Mouse (Mus musculus) layer of hippocampus, adult 8-10 months (tissue): ENCODE data around the gene Fgfr2. TPM values are rescaled to one million over a fixed set of nuclear protein-coding genes. Genes with fewer than 3 reads are reported as not detected.
"Not testable (repeated sequence)": the region's sequence is repeated elsewhere in the genome, so short reads cannot be mapped to it uniquely, and the experiment has no call there.

Experiments
- DNase-seq, 2 experiments: peaks; one replicate each; pipeline ENCODE4 v3.0.0; 2022; ENCODE audit warnings: low spot score in 2 of 2
- total RNA-seq, 4 experiments: library from RNA; stranded (reverse); gene quantifications; 2 replicates each; pipeline ENCODE4 v1.2.4; 2022

Fgfr2 gene
- total RNA-seq, 4 experiments from 2014 or later, result 60.7 to 72.9 (median 65.8) TPM

GRCm38 (mm10) chr7:132669999-132670862, 452.9 kb downstream of the Fgfr2 start:
- DNase-seq, result no peak

- DNase-seq, result no peak
These were observed 454.5 kb downstream of the Fgfr2 start for GRCm38 (mm10) chr7:132668604-132669003.

- DNase-seq, result no peak
These were observed 456.6 kb downstream of the Fgfr2 start for GRCm38 (mm10) chr7:132666516-132666915.

- no peak for DNase-seq
These were observed 457.3 kb downstream of the Fgfr2 start for GRCm38 (mm10) chr7:132665664-132666382.

- DNase-seq, result no peak
These were observed 458.3 kb downstream of the Fgfr2 start for GRCm38 (mm10) chr7:132664815-132665214.

GRCm38 (mm10) chr7:132662831-132663230, 460.3 kb downstream of the Fgfr2 start:
- DNase-seq, result not testable (repeated sequence)

GRCm38 (mm10) chr7:132659633-132660032, 463.5 kb downstream of the Fgfr2 start:
- no peak for DNase-seq

- no peak for DNase-seq
These were observed 464.5 kb downstream of the Fgfr2 start for GRCm38 (mm10) chr7:132658688-132659087.

GRCm38 (mm10) chr7:132658058-132658450, 465.1 kb downstream of the Fgfr2 start:
- DNase-seq, result no peak

- DNase-seq, result no peak
These were observed 465.6 kb downstream of the Fgfr2 start for GRCm38 (mm10) chr7:132657371-132658057.

- peak; percentile 83 to 86 for DNase-seq
These were observed 466.6 kb downstream of the Fgfr2 start for GRCm38 (mm10) chr7:132656548-132656947.

GRCm38 (mm10) chr7:132656075-132656474, 467.1 kb downstream of the Fgfr2 start:
- DNase-seq, result peak; percentile 82 to 91

GRCm38 (mm10) chr7:132654412-132654811, 468.7 kb downstream of the Fgfr2 start:
- no peak for DNase-seq

GRCm38 (mm10) chr7:132646514-132646913, 476.6 kb downstream of the Fgfr2 start:
- no peak for DNase-seq

GRCm38 (mm10) chr7:132644605-132645279, 478.4 kb downstream of the Fgfr2 start:
- DNase-seq, result no peak

- DNase-seq, result no peak
These were observed 481.5 kb downstream of the Fgfr2 start for GRCm38 (mm10) chr7:132641606-132642005.

GRCm38 (mm10) chr7:132640946-132641345, 482.2 kb downstream of the Fgfr2 start:
- no peak for DNase-seq

GRCm38 (mm10) chr7:132638446-132639087, 484.6 kb downstream of the Fgfr2 start:
- no peak for DNase-seq

GRCm38 (mm10) chr7:132637292-132637691, 485.9 kb downstream of the Fgfr2 start:
- DNase-seq, result no peak

- peak; percentile 64 to 69 for DNase-seq
These were observed 491.8 kb downstream of the Fgfr2 start for GRCm38 (mm10) chr7:132631313-132631712.

GRCm38 (mm10) chr7:132627448-132627847, 495.7 kb downstream of the Fgfr2 start:
- no peak for DNase-seq
